Mouse (Mus musculus): ENCODE measurements around the gene Ppfia2. TPM values are rescaled to one million over a fixed set of nuclear protein-coding genes. Genes with fewer than 3 reads are reported as not detected.

Ppfia2 gene
- total RNA-seq (2014; fragmentation: Nextera tagmentation) (not detected in 2 replicates), total RNA-seq (2017) (0.12 and 0.22 TPM in 2 replicates), polyA plus RNA-seq (2012) (not detected in 2 replicates)

- no peak within 1 kb of the TSS for H3K4me3 ChIP-seq (ENCODE audit: low read depth, low read length)
- H3K9me3 ChIP-seq (replicated peaks), result peaks cover 20% of the 10 kb centered on the region
- no peaks in the 10 kb centered on the region for H3K36me3 ChIP-seq (replicated peaks)
- TF ChIP-seq GATA2 (IDR thresholded peaks at IDR 0.05; ENCODE audit: borderline replicate concordance, low read depth, low read length), result no peak
- no peak for TF ChIP-seq TAL1 (conservative IDR thresholded peaks at IDR 0.05; ENCODE audit: low read depth, low read length)
- TF ChIP-seq GATA1 (IDR thresholded peaks at IDR 0.05; ENCODE audit: borderline replicate concordance, low read length), result no peak
- DNase-seq (ENCODE audit: low spot score) (no peak), ATAC-seq (ENCODE audit: extremely low read depth, insufficient number of reproducible peaks, low FRiP score, poor library complexity, severe bottlenecking) (no peak)
- H3K27me3 ChIP-seq (ENCODE audit: insufficient read depth, low read length), result no peaks in the 10 kb centered on the region
- H3K4me1 ChIP-seq (ENCODE audit: insufficient read depth, low read depth, low read length), result no peaks in the 10 kb centered on the region
Measured at GRCm38 (mm10) chr10:106469855-106470532, at the start of gene Ppfia2. Ppfia2 (plus strand) TSS chr10:106470339.

GRCm38 (mm10) chr10:106468956-106469721 is 1.0 kb upstream of the Ppfia2 start:
- TF ChIP-seq GATA1 (IDR thresholded peaks at IDR 0.05; ENCODE audit: borderline replicate concordance, low read length) (no peak), TAL1 (conservative IDR thresholded peaks at IDR 0.05; ENCODE audit: low read depth, low read length) (no peak), CTCF (IDR thresholded peaks at IDR 0.05; ENCODE audit: low read depth, low read length) (no peak), GATA2 (IDR thresholded peaks at IDR 0.05; ENCODE audit: borderline replicate concordance, low read depth, low read length) (no peak), POLR2AphosphoS5 (IDR thresholded peaks at IDR 0.05; ENCODE audit: insufficient replicate concordance, low read depth, low read length) (no peak)
- peaks cover 20% of the 10 kb centered on the region for H3K9me3 ChIP-seq (replicated peaks)
- no peak overlapping the region for H3K4me3 ChIP-seq (ENCODE audit: low read depth, low read length)
- ATAC-seq (ENCODE audit: extremely low read depth, insufficient number of reproducible peaks, low FRiP score, poor library complexity, severe bottlenecking), result no peak
- H3K4me1 ChIP-seq (ENCODE audit: insufficient read depth, low read depth, low read length), result no peaks in the 10 kb centered on the region
- H3K36me3 ChIP-seq (replicated peaks), result no peaks in the 10 kb centered on the region
- no peak for DNase-seq (ENCODE audit: low spot score)
- H3K27me3 ChIP-seq (ENCODE audit: insufficient read depth, low read length), result no peaks in the 10 kb centered on the region

GRCm38 (mm10) chr10:106470533-106471205 is 530 bp downstream of the Ppfia2 start:
- DNase-seq (ENCODE audit: low spot score), result no peak
- no peaks in the 10 kb centered on the region for H3K36me3 ChIP-seq (replicated peaks)
- H3K9me3 ChIP-seq (replicated peaks), result peaks cover 20% of the 10 kb centered on the region
- no peaks in the 10 kb centered on the region for H3K27me3 ChIP-seq (ENCODE audit: insufficient read depth, low read length)
- ATAC-seq (ENCODE audit: extremely low read depth, insufficient number of reproducible peaks, low FRiP score, poor library complexity, severe bottlenecking), result no peak
- no peaks in the 10 kb centered on the region for H3K4me1 ChIP-seq (ENCODE audit: insufficient read depth, low read depth, low read length)
- H3K4me3 ChIP-seq (ENCODE audit: low read depth, low read length), result no peak overlapping the region
- TF ChIP-seq POLR2AphosphoS5 (IDR thresholded peaks at IDR 0.05; ENCODE audit: insufficient replicate concordance, low read depth, low read length) (no peak), GATA2 (IDR thresholded peaks at IDR 0.05; ENCODE audit: borderline replicate concordance, low read depth, low read length) (no peak), CTCF (IDR thresholded peaks at IDR 0.05; ENCODE audit: low read depth, low read length) (no peak), GATA1 (IDR thresholded peaks at IDR 0.05; ENCODE audit: borderline replicate concordance, low read length) (no peak), TAL1 (conservative IDR thresholded peaks at IDR 0.05; ENCODE audit: low read depth, low read length) (no peak)

- Histone ChIP-seq H3K4me1 (ENCODE audit: insufficient read depth, low read depth, low read length) (no peaks in the 10 kb centered on the region), H3K36me3 (replicated peaks) (no peaks in the 10 kb centered on the region), H3K27me3 (ENCODE audit: insufficient read depth, low read length) (no peaks in the 10 kb centered on the region), H3K9me3 (replicated peaks) (peaks cover 5% of the 10 kb centered on the region; the same call in 1 of the 2 replicates), H3K4me3 (ENCODE audit: low read depth, low read length) (no peak overlapping the region)
- no peak for DNase-seq (ENCODE audit: low spot score)
- no peak; the same call in 1 of the 2 replicates for ATAC-seq (ENCODE audit: extremely low read depth, insufficient number of reproducible peaks, low FRiP score, poor library complexity, severe bottlenecking)
- no peak for TF ChIP-seq POLR2AphosphoS5 (IDR thresholded peaks at IDR 0.05; ENCODE audit: insufficient replicate concordance, low read depth, low read length)
- TF ChIP-seq TAL1 (conservative IDR thresholded peaks at IDR 0.05; ENCODE audit: low read depth, low read length), result no peak
- TF ChIP-seq GATA1 (IDR thresholded peaks at IDR 0.05; ENCODE audit: borderline replicate concordance, low read length), result no peak
- no peak for TF ChIP-seq CTCF (IDR thresholded peaks at IDR 0.05; ENCODE audit: low read depth, low read length)
- no peak for TF ChIP-seq GATA2 (IDR thresholded peaks at IDR 0.05; ENCODE audit: borderline replicate concordance, low read depth, low read length)
Measured at GRCm38 (mm10) chr10:106509281-106510165, 39.4 kb downstream of the Ppfia2 start.

GRCm38 (mm10) chr10:106566036-106566435 is 95.9 kb downstream of the Ppfia2 start:
- ATAC-seq (ENCODE audit: extremely low read depth, insufficient number of reproducible peaks, low FRiP score, poor library complexity, severe bottlenecking) (no peak), DNase-seq (ENCODE audit: low spot score) (no peak)
- Histone ChIP-seq H3K36me3 (replicated peaks) (no peaks in the 10 kb centered on the region), H3K4me3 (ENCODE audit: low read depth, low read length) (no peak overlapping the region), H3K27me3 (ENCODE audit: insufficient read depth, low read length) (no peaks in the 10 kb centered on the region), H3K4me1 (ENCODE audit: insufficient read depth, low read depth, low read length) (no peaks in the 10 kb centered on the region), H3K9me3 (replicated peaks) (0 out of 2 replicates have a peak, but pooled peaks cover 2% of the 10 kb centered on the region)
- TF ChIP-seq GATA1 (IDR thresholded peaks at IDR 0.05; ENCODE audit: borderline replicate concordance, low read length), result no peak
- TF ChIP-seq GATA2 (IDR thresholded peaks at IDR 0.05; ENCODE audit: borderline replicate concordance, low read depth, low read length), result no peak
